Mouse (Mus musculus) cerebellum, adult 11 months (tissue): Measurements from ENCODE around the gene Gm49387.

Experiments
- DNase-seq: peaks from one replicate; pipeline ENCODE4 v3.0.0; 2022

Gene Gm49387

GRCm38 (mm10) chr14:31572561-31573175, 68.0 kb downstream of the Gm49387 start:
- peak; percentile 14 for DNase-seq

DNA sequence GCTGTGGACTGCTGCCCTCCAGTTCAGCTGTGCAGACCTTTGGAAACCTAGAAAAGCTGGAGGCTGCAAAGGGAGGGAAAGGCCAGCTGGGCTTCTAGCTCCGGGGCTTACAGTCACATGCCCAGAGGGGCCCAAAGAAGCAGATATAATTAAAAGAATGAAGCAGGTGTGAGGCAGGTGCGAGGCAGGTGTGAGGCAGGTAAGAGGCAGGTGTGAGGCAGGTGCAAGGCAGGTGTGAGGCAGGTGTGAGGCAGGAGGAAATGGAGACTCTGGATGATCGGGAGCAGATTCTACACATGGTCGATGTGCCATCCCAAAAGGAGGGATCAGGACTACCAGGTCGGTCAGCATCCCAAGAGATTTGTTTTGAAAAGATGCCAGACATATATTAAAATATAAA, 69.3 kb downstream of the Gm49387 start:
- no peak for DNase-seq

DNA sequence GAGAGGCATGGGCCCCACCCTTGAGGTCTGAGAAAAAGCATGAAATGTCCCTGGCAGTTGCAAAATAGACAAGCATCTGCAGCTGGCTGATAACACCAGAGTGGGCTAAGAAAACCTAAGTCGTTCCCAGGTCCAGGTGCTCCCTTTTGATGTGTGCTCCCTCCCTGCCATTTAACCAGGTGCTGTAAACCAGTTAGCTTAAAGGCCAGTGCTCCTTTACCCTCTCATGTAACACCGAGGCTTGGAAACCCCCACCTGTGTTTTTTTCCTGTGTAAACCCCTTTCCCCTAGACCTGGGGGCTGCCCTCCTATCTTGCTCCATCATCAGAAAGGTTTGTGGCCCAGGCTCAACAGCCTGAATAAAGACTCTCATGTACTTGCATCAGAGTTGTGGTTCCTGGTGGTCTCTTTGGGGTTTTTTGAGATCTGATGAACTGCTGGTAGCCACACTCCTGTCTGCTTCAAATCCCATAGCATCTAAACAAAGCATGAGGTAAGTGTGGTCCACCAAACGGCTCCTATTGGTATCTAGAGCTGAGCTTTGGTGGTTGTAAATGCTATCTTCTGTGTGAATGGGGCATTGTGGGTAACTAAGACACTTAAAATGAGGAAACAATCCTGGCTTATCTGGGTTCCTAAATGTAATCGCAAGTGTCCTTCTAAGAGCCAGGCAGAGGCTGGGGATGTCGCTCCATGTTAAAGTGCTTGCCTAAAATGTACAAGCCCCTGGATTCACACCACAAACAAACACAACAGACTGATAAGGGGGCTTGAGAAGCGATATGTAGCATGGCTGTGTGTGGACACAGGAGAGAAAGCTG, 70.3 kb downstream of the Gm49387 start:
- no peak for DNase-seq

DNA sequence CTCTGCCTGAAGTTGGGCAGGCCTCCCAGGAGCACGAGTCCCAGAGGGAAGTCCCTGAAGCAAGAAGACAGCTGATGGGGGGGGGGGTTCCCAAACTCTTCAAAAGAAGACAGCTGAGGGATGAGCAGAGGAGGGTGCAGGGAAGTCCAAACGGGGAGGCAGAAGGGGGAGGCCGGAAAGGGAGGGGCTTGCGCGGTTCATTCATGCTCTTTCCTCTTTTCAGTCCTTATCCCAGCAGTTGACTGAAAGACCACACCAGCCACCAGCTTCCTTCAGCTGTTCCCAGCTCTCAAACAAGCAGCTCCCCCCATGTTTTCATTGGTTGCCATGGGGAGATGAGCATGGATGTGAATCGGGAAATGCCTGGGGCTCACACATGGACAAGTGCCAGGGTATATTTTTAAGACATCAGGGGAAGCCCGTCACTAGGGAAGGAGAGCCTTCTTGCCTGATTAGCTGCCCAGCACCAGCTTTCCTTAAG, 71.5 kb downstream of the Gm49387 start:
- DNase-seq = no peak

DNA sequence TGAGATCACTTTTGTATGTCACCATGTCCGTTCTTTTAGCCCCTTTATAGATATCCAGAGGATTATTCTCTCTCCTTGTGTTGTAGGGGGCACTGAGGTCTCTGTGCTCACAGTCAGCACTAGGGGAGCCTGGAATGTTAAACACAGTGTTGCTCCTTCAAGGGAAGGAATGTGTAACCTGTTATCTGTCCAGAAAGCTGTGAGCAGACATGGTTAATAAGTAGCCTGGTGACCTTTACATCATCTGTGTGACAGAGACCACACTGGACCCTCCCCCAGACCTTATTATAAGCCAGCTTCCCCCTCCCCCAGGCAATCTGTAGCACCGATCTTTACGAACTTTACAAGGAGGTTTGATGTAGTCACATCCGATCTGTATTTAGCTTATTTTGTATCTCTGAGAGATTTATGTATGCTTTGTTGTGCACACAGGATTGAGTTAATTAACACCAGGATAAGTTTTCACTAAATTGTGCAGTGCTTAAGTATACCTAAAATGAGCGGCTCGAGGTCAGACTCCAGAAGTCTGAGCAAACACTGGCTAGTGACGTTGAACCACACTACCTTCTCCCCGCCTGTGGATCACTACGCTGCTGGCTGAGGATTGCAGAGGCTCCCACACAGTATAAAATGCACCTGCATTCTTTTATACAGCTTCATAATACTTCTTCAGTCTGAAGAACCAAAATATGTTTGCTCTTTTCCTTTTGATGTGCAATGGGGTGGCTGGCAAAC, 75.0 kb downstream of the Gm49387 start:
- DNase-seq = no peak

DNA sequence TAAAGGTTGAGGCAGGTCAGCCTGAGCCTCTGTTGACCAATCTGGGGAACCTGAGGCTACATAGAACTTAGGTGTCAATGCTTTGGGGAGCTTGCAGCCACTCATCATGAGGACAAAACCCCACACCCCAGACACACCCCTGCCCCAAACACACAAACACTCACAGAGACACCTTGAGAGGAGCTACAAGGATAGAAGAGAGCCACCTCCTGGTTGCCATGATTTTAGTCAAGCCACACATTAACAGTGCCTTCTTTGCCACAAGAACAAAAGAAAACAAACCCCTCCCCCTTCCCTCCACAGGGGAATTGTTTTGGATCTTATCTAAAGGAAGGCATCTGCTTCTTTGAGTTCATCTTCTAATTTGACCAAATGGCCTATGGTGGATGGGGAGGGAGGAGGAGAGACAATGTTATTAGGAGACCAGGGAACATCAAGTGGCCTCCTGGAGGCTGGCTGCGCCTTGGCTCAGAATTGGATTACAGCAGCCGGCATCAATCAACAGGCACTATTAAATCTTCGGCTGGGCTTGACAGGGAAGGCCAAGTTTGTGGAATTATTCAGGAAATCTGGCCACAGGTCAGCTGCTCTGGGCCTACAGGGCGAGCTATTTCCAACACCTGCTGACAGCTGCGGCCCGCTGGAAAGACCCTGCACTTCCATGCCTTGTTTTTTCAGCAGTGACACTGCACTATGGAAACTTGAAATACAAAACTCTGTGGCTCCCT, 76.1 kb downstream of the Gm49387 start:
- DNase-seq = no peak

DNA sequence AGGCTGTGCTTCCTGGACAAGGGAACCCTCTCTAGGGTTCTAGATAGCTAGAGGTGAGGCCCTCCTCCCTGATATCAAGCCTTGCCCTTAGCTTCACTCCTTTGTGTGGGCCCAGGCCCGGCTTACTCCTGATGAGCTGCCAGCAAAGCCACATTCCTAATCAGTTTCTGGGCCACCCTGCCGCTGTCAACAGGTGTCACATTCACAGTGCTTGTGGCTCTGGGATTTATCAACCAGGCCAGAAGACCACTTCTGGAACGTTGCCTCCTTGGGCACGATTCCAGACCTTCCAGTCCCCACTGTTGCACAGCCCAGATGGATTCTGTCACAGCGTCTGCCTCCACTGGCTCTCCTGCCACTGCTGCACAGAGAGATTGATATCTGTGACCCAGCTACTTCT, 79.8 kb downstream of the Gm49387 start:
- no peak for DNase-seq

DNA sequence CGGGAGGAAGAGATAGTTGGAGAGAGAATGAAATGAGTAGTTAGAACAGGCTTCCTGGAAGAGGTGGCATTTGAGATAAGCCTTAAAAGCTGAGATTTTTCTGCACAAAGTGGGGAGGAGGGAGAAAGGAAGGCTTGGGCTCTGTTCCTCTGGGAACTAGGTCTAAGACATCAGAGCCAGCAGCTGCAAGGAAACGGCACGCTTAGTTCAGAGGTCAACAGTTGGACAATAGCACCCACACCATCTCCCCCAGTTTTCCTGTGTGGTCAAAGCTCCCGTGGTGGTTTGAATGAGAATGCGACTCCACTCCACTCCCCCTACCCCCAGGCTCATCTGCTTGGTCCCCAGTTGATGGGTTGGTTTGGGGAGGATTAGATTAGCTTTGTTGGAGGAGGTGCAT, 81.5 kb downstream of the Gm49387 start:
- no peak for DNase-seq

GRCm38 (mm10) chr14:31557784-31558183, 82.9 kb downstream of the Gm49387 start:
- no peak for DNase-seq

GRCm38 (mm10) chr14:31557273-31557672, 83.4 kb downstream of the Gm49387 start:
- DNase-seq = peak; percentile 17

- no peak for DNase-seq
Measured at GRCm38 (mm10) chr14:31556526-31557260, 84.0 kb downstream of the Gm49387 start.

DNA sequence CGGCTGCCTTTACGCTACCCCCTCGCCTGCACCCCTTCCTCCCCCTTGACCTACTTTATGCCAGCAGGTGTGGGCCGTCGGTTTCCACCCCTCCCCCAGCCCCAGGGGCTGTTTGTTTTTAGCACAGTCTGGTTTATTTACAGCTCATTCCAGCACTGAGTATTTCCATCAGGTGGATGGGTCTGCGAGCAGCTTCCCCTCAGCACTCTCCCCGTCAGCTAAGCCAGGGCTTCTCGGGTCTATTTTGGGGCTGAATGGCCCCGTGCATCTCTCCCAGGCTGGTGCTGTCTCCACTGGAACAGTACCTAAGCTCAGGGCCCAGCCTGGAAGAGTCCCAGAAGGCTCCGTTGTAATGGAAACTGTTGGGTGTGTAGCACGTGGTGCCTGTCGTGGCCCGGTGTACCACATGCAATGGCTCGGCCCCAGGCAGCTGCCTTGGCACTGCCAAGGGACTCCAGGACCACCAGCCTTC, 84.7 kb downstream of the Gm49387 start:
- no peak for DNase-seq

DNA sequence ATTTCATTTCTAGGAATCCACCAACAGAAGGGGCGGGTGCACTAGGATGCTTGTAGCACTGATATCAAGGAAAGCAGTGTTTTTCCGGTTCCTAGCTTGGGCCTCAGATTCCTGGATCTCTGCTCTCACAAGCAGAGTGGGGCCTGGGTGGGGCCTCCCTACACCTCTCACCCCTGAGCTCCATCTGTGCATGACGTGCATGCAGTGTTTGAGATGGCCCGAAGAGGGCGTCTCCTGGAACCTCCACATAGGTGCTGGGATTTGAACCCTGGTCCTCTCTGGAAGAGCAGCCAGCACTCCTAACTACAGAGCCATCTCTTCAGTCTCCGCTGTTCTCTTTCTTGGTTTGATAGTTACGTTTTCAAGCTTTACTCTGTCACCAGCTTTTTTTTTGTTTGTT, 85.7 kb downstream of the Gm49387 start:
- DNase-seq = no peak

- DNase-seq = no peak
Measured at GRCm38 (mm10) chr14:31543885-31544442, 96.7 kb downstream of the Gm49387 start.

DNA sequence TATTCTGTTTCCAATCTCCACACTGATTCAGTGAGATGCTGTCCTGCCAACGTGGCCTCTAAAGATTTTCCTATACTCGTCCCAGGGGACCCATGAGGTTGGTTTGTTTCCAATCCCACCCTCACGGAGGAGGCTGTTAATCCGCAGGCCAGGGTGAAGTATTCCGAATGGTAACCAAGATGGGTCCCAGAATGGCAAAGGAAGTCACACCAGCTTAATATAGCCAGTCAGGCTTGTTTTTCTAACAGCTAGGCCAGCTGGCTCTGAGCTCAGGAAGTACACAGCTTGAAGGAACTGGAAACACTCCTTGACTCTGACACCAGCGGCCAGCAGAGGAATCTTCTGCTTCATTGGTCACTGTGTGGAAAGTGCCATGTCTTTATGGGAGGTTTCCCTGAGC, 103.4 kb downstream of the Gm49387 start:
- peak; percentile 52 for DNase-seq

GRCm38 (mm10) chr14:31532656-31533055, 108.0 kb downstream of the Gm49387 start:
- no peak for DNase-seq

- DNase-seq = no peak
Measured at GRCm38 (mm10) chr14:31531506-31532148, 109.1 kb downstream of the Gm49387 start.

GRCm38 (mm10) chr14:31530847-31531246, 109.8 kb downstream of the Gm49387 start:
- no peak for DNase-seq

- DNase-seq = no peak
Measured at GRCm38 (mm10) chr14:31525040-31525810, 115.5 kb downstream of the Gm49387 start.

DNA sequence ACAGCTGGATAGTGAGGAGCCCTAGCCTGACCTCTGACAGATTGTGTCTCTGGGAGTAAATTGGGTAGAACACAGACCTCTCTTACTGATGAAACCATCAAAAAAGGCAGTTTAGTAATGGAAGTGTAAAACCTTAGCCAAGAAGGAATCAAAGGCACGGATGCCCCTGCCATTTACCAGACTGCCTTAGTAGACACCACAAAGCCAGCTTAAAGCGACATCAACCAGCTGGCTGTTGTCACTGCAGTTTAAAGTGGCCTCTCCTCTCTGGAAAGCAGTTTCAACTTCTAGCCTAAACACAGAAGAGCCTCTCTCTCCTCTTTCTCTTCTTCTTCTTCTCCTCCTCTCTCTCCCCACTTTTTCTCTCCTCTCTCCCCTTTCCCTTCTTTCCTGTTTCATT, 119.4 kb downstream of the Gm49387 start:
- no peak for DNase-seq
